Mouse (Mus musculus): Measurements from ENCODE around the gene Slc35g3. TPM values are rescaled to one million over a fixed set of nuclear protein-coding genes. Genes with fewer than 3 reads are reported as not detected.

Gene Slc35g3
- polyA plus RNA-seq, 1 experiment = 236 TPM

DNA sequence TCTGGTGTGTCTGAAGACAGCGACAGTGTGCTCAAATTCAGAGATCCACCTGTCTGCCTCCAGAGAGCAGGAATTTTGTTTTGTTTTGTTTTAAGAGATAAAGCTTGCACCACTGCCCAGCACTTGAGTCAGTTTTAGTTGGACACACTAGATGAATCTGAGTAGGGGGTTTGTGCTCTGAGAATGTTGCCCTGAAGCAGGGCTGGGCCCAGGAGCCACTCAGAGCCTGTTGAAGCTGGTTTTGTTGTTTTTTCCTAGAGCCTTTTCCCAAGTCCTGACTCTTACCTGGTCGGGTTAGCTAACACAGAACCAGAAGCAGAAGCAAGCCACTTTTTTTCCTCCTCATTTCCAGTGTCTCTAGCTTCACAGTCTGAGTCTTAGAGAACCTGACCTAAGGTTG is 50.7 kb downstream of the Slc35g3 start:
- TF ChIP-seq CTCF (IDR thresholded peaks at IDR 0.05; ENCODE audit: control insufficient read depth, insufficient read depth, insufficient replicate concordance, low read depth, low read length) (no peak), POLR2A (IDR thresholded peaks at IDR 0.05; ENCODE audit: control insufficient read depth, low read depth, low read length) (no peak)
- Histone ChIP-seq H3K36me3 (ENCODE audit: control insufficient read depth, insufficient read depth, low read length) (no peaks in the 10 kb centered on the region), H3K27ac (ENCODE audit: control insufficient read depth, insufficient read depth, low read depth, low read length) (no peak overlapping the region), H3K27me3 (ENCODE audit: control insufficient read depth, insufficient read depth, low read length) (no peaks in the 10 kb centered on the region), H3K4me1 (ENCODE audit: control insufficient read depth, insufficient read depth, low read length) (peaks cover 4% of the 10 kb centered on the region), H3K4me3 (ENCODE audit: control insufficient read depth, low read depth, low read length) (no peak overlapping the region)

DNA sequence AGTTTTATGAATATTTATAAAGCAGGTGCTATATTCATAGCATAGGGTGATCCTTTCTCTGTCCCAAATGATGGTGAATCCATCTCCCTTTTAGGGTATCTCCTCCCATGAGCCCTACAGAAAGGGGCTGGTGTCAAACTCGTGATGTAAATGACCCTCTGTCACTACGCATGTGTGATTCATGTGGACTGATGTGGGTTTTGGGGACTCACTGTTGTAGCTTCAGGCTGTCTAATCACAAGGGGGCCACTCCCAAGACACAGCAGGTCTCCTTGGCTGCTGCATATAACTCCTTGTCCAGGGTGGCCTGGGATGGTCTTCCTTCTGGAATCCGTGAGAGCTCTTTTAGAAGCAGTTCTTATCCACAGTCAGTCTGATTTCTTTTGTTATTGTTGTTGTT is 51.3 kb downstream of the Slc35g3 start:
- no peak for TF ChIP-seq CTCF (IDR thresholded peaks at IDR 0.05; ENCODE audit: control insufficient read depth, insufficient read depth, insufficient replicate concordance, low read depth, low read length)
- TF ChIP-seq POLR2A (IDR thresholded peaks at IDR 0.05; ENCODE audit: control insufficient read depth, low read depth, low read length) = no peak
- Histone ChIP-seq H3K4me1 (ENCODE audit: control insufficient read depth, insufficient read depth, low read length) (peaks cover 4% of the 10 kb centered on the region), H3K27ac (ENCODE audit: control insufficient read depth, insufficient read depth, low read depth, low read length) (no peak overlapping the region), H3K4me3 (ENCODE audit: control insufficient read depth, low read depth, low read length) (no peak overlapping the region), H3K36me3 (ENCODE audit: control insufficient read depth, insufficient read depth, low read length) (no peaks in the 10 kb centered on the region), H3K27me3 (ENCODE audit: control insufficient read depth, insufficient read depth, low read length) (no peaks in the 10 kb centered on the region)

Other genes starting within 250 kb of the Slc35g3 start
- gene Dnah2, start 212.9 kb downstream of the Slc35g3 start, polyA plus RNA-seq (2012; rRNA removed) = 39.3 and 42.7 TPM in 2 replicates
- gene Efnb3, start 201.8 kb downstream of the Slc35g3 start, polyA plus RNA-seq (2012; rRNA removed) = 2.7 and 3.3 TPM in 2 replicates
- 9.5 and 9.7 TPM in 2 replicates for gene Wrap53, start 181.7 kb downstream of the Slc35g3 start, polyA plus RNA-seq (2012; rRNA removed)
- gene Trp53, start 181.6 kb downstream of the Slc35g3 start, polyA plus RNA-seq (2012; rRNA removed) = 22.1 TPM in 2 replicates
- gene Atp1b2, start 156.0 kb downstream of the Slc35g3 start, polyA plus RNA-seq (2012; rRNA removed) = 27.9 and 40.5 TPM in 2 replicates
- 11.9 and 16.4 TPM in 2 replicates for gene Shbg, start 144.1 kb downstream of the Slc35g3 start, polyA plus RNA-seq (2012; rRNA removed)
- gene Sat2, start 139.9 kb downstream of the Slc35g3 start, polyA plus RNA-seq (2012; rRNA removed) = 7.0 and 9.4 TPM in 2 replicates
- gene Fxr2, start 129.0 kb downstream of the Slc35g3 start, polyA plus RNA-seq (2012; rRNA removed) = 63.3 and 69.1 TPM in 2 replicates
- 0.25 and 0.38 TPM in 2 replicates for gene Sox15, start 106.7 kb downstream of the Slc35g3 start, polyA plus RNA-seq (2012; rRNA removed)
- gene Mpdu1, start 99.3 kb downstream of the Slc35g3 start, polyA plus RNA-seq (2012; rRNA removed) = 41.9 and 42.5 TPM in 2 replicates
- 3.9 and 4.4 TPM in 2 replicates for gene Cd68, start 95.8 kb downstream of the Slc35g3 start, polyA plus RNA-seq (2012; rRNA removed)
- gene Eif4a1, start 89.5 kb downstream of the Slc35g3 start, polyA plus RNA-seq (2012; rRNA removed) = 166 and 210 TPM in 2 replicates
- 54.7 and 67.6 TPM in 2 replicates for gene Senp3, start 79.9 kb downstream of the Slc35g3 start, polyA plus RNA-seq (2012; rRNA removed)
- gene Tnfsf13, start 76.2 kb downstream of the Slc35g3 start, polyA plus RNA-seq (2012; rRNA removed) = 4.2 and 5.6 TPM in 2 replicates
- 2.9 and 3.3 TPM in 2 replicates for gene Tnfsf12, start 66.1 kb downstream of the Slc35g3 start, polyA plus RNA-seq (2012; rRNA removed)
- gene Tnfsfm13, start 65.9 kb downstream of the Slc35g3 start, polyA plus RNA-seq (2012; rRNA removed) = 1.3 and 1.9 TPM in 2 replicates
- 54.7 and 75.8 TPM in 2 replicates for gene Polr2a, start 3.3 kb downstream of the Slc35g3 start, polyA plus RNA-seq (2012; rRNA removed)
- gene Zbtb4, start 3.9 kb upstream of the Slc35g3 start, polyA plus RNA-seq (2012; rRNA removed) = 5.1 and 6.0 TPM in 2 replicates
- gene Chrnb1, start 34.0 kb upstream of the Slc35g3 start, polyA plus RNA-seq (2012; rRNA removed) = 0.79 and 1.2 TPM in 2 replicates
- gene Fgf11, start 39.9 kb upstream of the Slc35g3 start, polyA plus RNA-seq (2012; rRNA removed) = 2.7 and 3.2 TPM in 2 replicates
- gene Tmem102, start 43.7 kb upstream of the Slc35g3 start, polyA plus RNA-seq (2012; rRNA removed) = 0.52 and 0.79 TPM in 2 replicates
- 136 and 193 TPM in 2 replicates for gene Gm39566, start 53.3 kb upstream of the Slc35g3 start, polyA plus RNA-seq (2012; rRNA removed)
- 758 and 858 TPM in 2 replicates for gene Spem2, start 56.5 kb upstream of the Slc35g3 start, polyA plus RNA-seq (2012; rRNA removed)
- 1,704 and 1,758 TPM in 2 replicates for gene Spem1, start 60.2 kb upstream of the Slc35g3 start, polyA plus RNA-seq (2012; rRNA removed)
- gene Nlgn2, start 75.8 kb upstream of the Slc35g3 start, polyA plus RNA-seq (2012; rRNA removed) = 2.4 and 2.7 TPM in 2 replicates
- 21.9 and 22.7 TPM in 2 replicates for gene Tmem256, start 76.5 kb upstream of the Slc35g3 start, polyA plus RNA-seq (2012; rRNA removed)
- gene Plscr3, start 84.4 kb upstream of the Slc35g3 start, polyA plus RNA-seq (2012; rRNA removed) = 6.5 and 8.5 TPM in 2 replicates
- 1.6 and 1.9 TPM in 2 replicates for gene Tnk1, start 96.8 kb upstream of the Slc35g3 start, polyA plus RNA-seq (2012; rRNA removed)
- 20.8 and 27.5 TPM in 2 replicates for gene Tmem95, start 116.0 kb upstream of the Slc35g3 start, polyA plus RNA-seq (2012; rRNA removed)
- gene Kctd11, start 119.4 kb upstream of the Slc35g3 start, polyA plus RNA-seq (2012; rRNA removed) = 0.47 and 0.69 TPM in 2 replicates
- gene Acap1, start 133.6 kb upstream of the Slc35g3 start, polyA plus RNA-seq (2012; rRNA removed) = 4.0 and 4.9 TPM in 2 replicates
- gene 2810408A11Rik, start 139.0 kb upstream of the Slc35g3 start, polyA plus RNA-seq (2012; rRNA removed) = 124 and 125 TPM in 2 replicates
- gene Neurl4, start 139.1 kb upstream of the Slc35g3 start, polyA plus RNA-seq (2012; rRNA removed) = 57.7 and 61.1 TPM in 2 replicates
- 290 and 295 TPM in 2 replicates for gene Gps2, start 151.9 kb upstream of the Slc35g3 start, polyA plus RNA-seq (2012; rRNA removed)
- 621 and 702 TPM in 2 replicates for gene Eif5a, start 160.0 kb upstream of the Slc35g3 start, polyA plus RNA-seq (2012; rRNA removed)
- gene Ybx2, start 173.8 kb upstream of the Slc35g3 start, polyA plus RNA-seq (2012; rRNA removed) = 3,709 and 3,883 TPM in 2 replicates
- 1.9 and 3.6 TPM in 2 replicates for gene Slc2a4, start 186.2 kb upstream of the Slc35g3 start, polyA plus RNA-seq (2012; rRNA removed)
- 3.0 and 4.9 TPM in 2 replicates for gene Cldn7, start 202.8 kb upstream of the Slc35g3 start, polyA plus RNA-seq (2012; rRNA removed)
- 120 and 137 TPM in 2 replicates for gene Ctdnep1, start 219.2 kb upstream of the Slc35g3 start, polyA plus RNA-seq (2012; rRNA removed)
- 225 and 226 TPM in 2 replicates for gene Elp5, start 220.5 kb upstream of the Slc35g3 start, polyA plus RNA-seq (2012; rRNA removed)
- 659 and 826 TPM in 2 replicates for gene Gabarap, start 229.2 kb upstream of the Slc35g3 start, polyA plus RNA-seq (2012; rRNA removed)
- 19.0 and 21.2 TPM in 2 replicates for gene Phf23, start 233.8 kb upstream of the Slc35g3 start, polyA plus RNA-seq (2012; rRNA removed)
- 15.2 and 16.4 TPM in 2 replicates for gene Dvl2, start 238.6 kb upstream of the Slc35g3 start, polyA plus RNA-seq (2012; rRNA removed)

Measured in testis, adult 2 months (tissue).